Mouse (Mus musculus): ENCODE measurements around the gene Gdi2. TPM values are rescaled to one million over a fixed set of nuclear protein-coding genes. Genes with fewer than 3 reads are reported as not detected.

Gene Gdi2
- polyA plus RNA-seq, 1 experiment from 2014 or later = 434 TPM

GRCm38 (mm10) chr13:3596232-3596631 lies 58.4 kb downstream of the Gdi2 start:
- 96% methylated on average over 6 of the region's 6 CpGs for WGBS
- ATAC-seq (ENCODE audit: low read depth) = no peak
- no peak overlapping the region for H3K27ac ChIP-seq (ENCODE audit: low read depth, low read length)
- H3K36me3 ChIP-seq (ENCODE audit: control insufficient read depth, insufficient read depth, low read length) = peaks cover 30% of the 10 kb centered on the region
- H3K27me3 ChIP-seq (ENCODE audit: control insufficient read depth, insufficient read depth, low read length) = no peaks in the 10 kb centered on the region
- H3K4me1 ChIP-seq (ENCODE audit: control insufficient read depth, insufficient read depth, low read length) = no peaks in the 10 kb centered on the region
- H3K4me3 ChIP-seq (ENCODE audit: low read depth, low read length) = no peak overlapping the region
- H3K9ac ChIP-seq (replicated peaks; ENCODE audit: low read depth, low read length) = no peak overlapping the region
- no peaks in the 10 kb centered on the region for H3K9me3 ChIP-seq (ENCODE audit: control insufficient read depth, low read length)
- H3K4me2 ChIP-seq (ENCODE audit: low read depth, low read length) = no peak overlapping the region

GRCm38 (mm10) chr13:3609780-3610117 lies 71.9 kb downstream of the Gdi2 start:
- ATAC-seq (ENCODE audit: low read depth) = no peak
- no peak overlapping the region for H3K27ac ChIP-seq (ENCODE audit: low read depth, low read length)
- WGBS = 29% methylated on average over 8 of the region's 8 CpGs

GRCm38 (mm10) chr13:3610118-3610794 lies 72.4 kb downstream of the Gdi2 start:
- peak overlapping the region; percentile 93 for H3K4me3 ChIP-seq (ENCODE audit: low read depth, low read length)
- peak overlapping the region; percentile 88 for H3K4me2 ChIP-seq (ENCODE audit: low read depth, low read length)
- H3K27me3 ChIP-seq (ENCODE audit: control insufficient read depth, insufficient read depth, low read length) = no peaks in the 10 kb centered on the region
- no peaks in the 10 kb centered on the region for H3K9me3 ChIP-seq (ENCODE audit: control insufficient read depth, low read length)
- H3K36me3 ChIP-seq (ENCODE audit: control insufficient read depth, insufficient read depth, low read length) = no peaks in the 10 kb centered on the region
- peak; percentile 55 for ATAC-seq (ENCODE audit: low read depth)
- under 1% methylated on average over 46 of the region's 50 CpGs for WGBS
- peak overlapping the region; percentile 85 for H3K27ac ChIP-seq (ENCODE audit: low read depth, low read length)
- peak overlapping the region; percentile 80 for H3K9ac ChIP-seq (replicated peaks; ENCODE audit: low read depth, low read length)
- no peaks in the 10 kb centered on the region for H3K4me1 ChIP-seq (ENCODE audit: control insufficient read depth, insufficient read depth, low read length)

More at GRCm38 (mm10) chr13:3609780-3610117, 71.9 kb downstream of the Gdi2 start:
- no peaks in the 10 kb centered on the region for H3K9me3 ChIP-seq (ENCODE audit: control insufficient read depth, low read length)
- H3K4me1 ChIP-seq (ENCODE audit: control insufficient read depth, insufficient read depth, low read length) = no peaks in the 10 kb centered on the region
- no peaks in the 10 kb centered on the region for H3K36me3 ChIP-seq (ENCODE audit: control insufficient read depth, insufficient read depth, low read length)
- H3K9ac ChIP-seq (replicated peaks; ENCODE audit: low read depth, low read length) = peak overlapping the region; percentile 80
- no peaks in the 10 kb centered on the region for H3K27me3 ChIP-seq (ENCODE audit: control insufficient read depth, insufficient read depth, low read length)
- H3K4me2 ChIP-seq (ENCODE audit: low read depth, low read length) = peak overlapping the region; percentile 88
- peak overlapping the region; percentile 93 for H3K4me3 ChIP-seq (ENCODE audit: low read depth, low read length)

- H3K4me3 ChIP-seq (ENCODE audit: low read depth, low read length) = peak within 1 kb of the TSS; percentile 93
Measured at GRCm38 (mm10) chr13:3610795-3611438, 73.1 kb downstream of the Gdi2 start, which contains the start of gene Fam208b. TSS of gene Fam208b (minus strand) at chr13:3611108.

More at GRCm38 (mm10) chr13:3610795-3611438, 73.1 kb downstream of the Gdi2 start, which contains the start of gene Fam208b:
- whole genome bisulfite sequencing = under 1% methylated on average over 58 of the region's 58 CpGs
- Histone ChIP-seq H3K9ac (replicated peaks; ENCODE audit: low read depth, low read length) (peak within 1 kb of the TSS; percentile 80), H3K4me2 (ENCODE audit: low read depth, low read length) (peak within 1 kb of the TSS; percentile 88), H3K27me3 (ENCODE audit: control insufficient read depth, insufficient read depth, low read length) (no peaks in the 10 kb centered on the region), H3K27ac (ENCODE audit: low read depth, low read length) (peak within 1 kb of the TSS; percentile 85), H3K4me1 (ENCODE audit: control insufficient read depth, insufficient read depth, low read length) (no peaks in the 10 kb centered on the region), H3K9me3 (ENCODE audit: control insufficient read depth, low read length) (no peaks in the 10 kb centered on the region), H3K36me3 (ENCODE audit: control insufficient read depth, insufficient read depth, low read length) (no peaks in the 10 kb centered on the region)
- ATAC-seq (ENCODE audit: low read depth) = peak; percentile 99

Other genes starting within 250 kb of the Gdi2 start
- 24.9 and 27.0 TPM in 2 replicates for gene Fam208b, start 73.0 kb downstream of the Gdi2 start, polyA plus RNA-seq (2014; fragmentation: Nextera tagmentation; extraction: Ambion mirVana)
- gene Asb13, start 96.0 kb downstream of the Gdi2 start, polyA plus RNA-seq (2014; fragmentation: Nextera tagmentation; extraction: Ambion mirVana) = 16.6 and 16.9 TPM in 2 replicates